In the genomic region with DNA sequence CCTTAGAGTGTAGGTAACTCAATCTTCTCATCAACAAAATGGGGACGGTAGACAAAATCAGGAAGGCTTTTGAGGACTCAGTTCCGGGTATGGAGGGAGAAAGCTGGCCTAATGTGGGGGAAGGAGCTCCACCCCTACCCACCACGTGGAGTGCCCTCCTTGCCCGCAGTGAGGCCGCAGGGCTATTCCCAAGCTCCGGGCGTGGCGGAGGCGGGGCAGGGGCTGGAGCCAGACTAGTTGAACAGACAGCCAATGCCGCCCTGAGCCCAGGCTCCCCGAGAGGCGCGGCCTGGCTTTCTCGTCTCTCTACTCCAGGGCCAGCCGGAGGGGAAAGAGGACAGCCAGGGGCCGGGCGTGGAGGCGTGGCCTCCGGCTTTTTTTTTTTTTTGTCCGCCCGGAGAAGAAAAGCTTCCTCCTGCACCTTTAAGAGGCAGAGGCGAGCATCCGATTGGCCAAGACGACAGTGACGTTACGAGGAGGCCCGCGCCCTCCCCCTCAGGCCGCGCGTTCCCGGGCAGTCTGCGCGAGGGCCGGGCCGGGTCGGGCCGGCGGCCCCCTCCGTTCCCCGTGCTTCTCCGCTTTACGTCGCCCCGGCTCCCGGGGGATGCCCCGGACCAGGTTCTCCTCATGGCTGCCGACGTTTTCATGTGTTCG, we compare ENCODE assay signal across 8 mouse cellular contexts. TPM values are rescaled to one million over a fixed set of nuclear protein-coding genes. Genes with fewer than 3 reads are reported as not detected.
DNase-seq lines count a peak whose midpoint lies in the region; ATAC-seq lines count a peak whose summit lies in the region.

A gene (plus strand): TSS at position 496 of the 654 bp plus-strand sequence.

- H3K36me3 ChIP-seq in hindbrain, embryonic 12.5 days, result no peaks in the 10 kb centered on the region

- H3K4me2 ChIP-seq in hindbrain, embryonic 12.5 days (replicated peaks), result peak within 1 kb of the TSS; percentile 79

- no peaks in the 10 kb centered on the region for H3K27me3 ChIP-seq in hindbrain, embryonic 12.5 days

- H3K4me1 ChIP-seq in hindbrain, embryonic 12.5 days, result peaks cover 54% of the 10 kb centered on the region

- peak; percentile 99 for DNase-seq in Muller cell, postnatal 12 days (ENCODE audit: inconsistent ontology term)
- DNase-seq in cerebellum, adult 9-11 months, result peak; percentile 93
- peak; percentile 85 to 90 for DNase-seq in frontal cortex, postnatal 10 days (ENCODE audit: low spot score in 2 of 2)
- peak; percentile 86 to 91 for DNase-seq in layer of hippocampus, postnatal 14 days (ENCODE audit: low spot score in 2 of 2)
- DNase-seq in lung, postnatal 14 days, result peak; percentile 95
- peak; percentile 71 for DNase-seq in retina, adult 2 months (ENCODE audit: low read depth, low spot score)
- DNase-seq in thymus, postnatal 36 days, result peak; percentile 87 to 91

- peak within 1 kb of the TSS; percentile 91 for H3K4me3 ChIP-seq in hindbrain, embryonic 12.5 days

- ATAC-seq in hindbrain, embryonic 12.5 days (ENCODE audit: low FRiP score), result peak; percentile 93

- H3K9me3 ChIP-seq in hindbrain, embryonic 12.5 days (replicated peaks), result no peaks in the 10 kb centered on the region

- H3K9ac ChIP-seq in hindbrain, embryonic 12.5 days, result peak within 1 kb of the TSS; percentile 93

- peak within 1 kb of the TSS; percentile 85 for H3K27ac ChIP-seq in hindbrain, embryonic 12.5 days

- under 1% methylated on average over 50 of the region's 50 CpGs for WGBS in hindbrain, embryonic 12.5 days

RNA-seq across cellular contexts. Expression of the gene that starts here (rescaled TPM):
- 20.7 and 21.6 TPM in 2 replicates for polyA plus RNA-seq in hindbrain, embryonic 12.5 days (2016; fragmentation: Nextera tagmentation; extraction: Ambion mirVana)
- 10 to 100 TPM; 22.9 to 25.2 TPM for total RNA-seq in layer of hippocampus, postnatal 14 days (2021)

Comparison
In these comparisons a context has a peak if more than half of its experiments do, and no peak if none do; other contexts are left out.
1. Peak in every context shown above with its lines: DNase-seq, ATAC-seq, H3K4me3 ChIP-seq and H3K27ac ChIP-seq.